Mouse (Mus musculus) hindlimb bud, embryonic 11.5 days (tissue): ENCODE results near the gene Ralbp1.

ENCODE experiments used
- DNase-seq: peaks from one replicate; pipeline ENCODE4 v3.0.0-alpha.2; 2012; ENCODE audit warnings: low read depth, low spot score; ENCODE audit errors: extremely low spot score

The Ralbp1 gene

DNA sequence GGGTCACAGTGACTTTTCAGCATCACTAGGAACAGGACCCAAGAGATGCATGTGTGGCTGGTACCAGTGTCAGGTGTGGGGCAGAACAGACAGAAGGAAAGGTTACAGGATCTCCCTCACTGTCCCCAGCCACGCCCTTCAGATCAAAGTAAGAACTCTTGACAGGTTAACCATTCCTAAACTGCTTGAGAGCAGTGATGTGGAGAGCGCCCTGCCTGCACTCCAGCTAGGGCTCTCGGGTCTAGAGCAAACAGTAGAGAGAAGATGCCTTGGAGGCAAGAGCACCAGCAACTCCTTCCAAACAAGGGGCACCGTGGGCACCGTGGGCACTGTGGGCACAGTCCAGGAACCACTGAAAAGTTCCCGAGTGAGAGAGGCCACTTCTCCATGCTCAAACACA lies 32.3 kb downstream of the Ralbp1 start:
- no peak for DNase-seq

GRCm38 (mm10) chr17:65851749-65852148 lies 33.8 kb downstream of the Ralbp1 start:
- no peak for DNase-seq

DNA sequence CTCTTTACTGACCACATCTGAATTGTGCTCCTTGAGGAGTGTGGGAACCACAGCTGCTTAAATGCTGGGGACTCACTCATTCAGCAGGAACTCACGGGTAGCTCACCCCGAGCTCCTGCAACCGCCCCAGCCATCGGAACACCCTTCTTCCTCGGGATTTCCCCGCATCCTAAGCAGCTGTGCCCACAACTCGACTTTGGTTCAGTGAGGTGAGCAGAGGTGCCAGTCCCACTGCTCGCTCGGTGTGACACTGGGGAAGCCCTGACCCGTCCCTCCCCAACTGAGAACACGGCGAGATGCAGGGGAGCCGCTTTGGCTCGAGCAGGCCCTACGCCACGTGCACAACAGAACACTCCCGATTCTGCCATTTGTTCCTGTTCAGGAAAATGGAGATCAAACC lies 35.1 kb downstream of the Ralbp1 start:
- DNase-seq, result no peak

GRCm38 (mm10) chr17:65847694-65848449 lies 37.7 kb downstream of the Ralbp1 start:
- no peak for DNase-seq

DNA sequence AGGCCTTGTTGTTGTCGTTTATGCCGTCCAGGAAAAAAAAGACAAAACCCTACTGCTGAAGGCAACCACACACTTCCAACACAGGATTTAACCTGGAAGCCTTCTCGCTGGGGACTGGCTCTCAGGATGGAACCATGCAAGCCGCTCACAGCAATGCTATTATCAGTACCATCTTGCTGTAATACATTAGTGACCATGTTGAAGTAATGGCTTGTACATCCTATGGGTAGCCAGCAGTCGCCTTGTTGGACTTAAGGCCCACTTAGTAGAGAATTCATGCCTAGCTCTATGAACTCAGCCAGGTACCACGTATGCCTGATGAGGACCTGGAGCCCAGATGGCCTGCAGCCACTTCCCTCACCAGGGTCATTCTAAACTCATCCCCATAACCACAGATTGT lies 40.2 kb downstream of the Ralbp1 start:
- no peak for DNase-seq

- no peak for DNase-seq
These were observed 42.8 kb downstream of the Ralbp1 start for GRCm38 (mm10) chr17:65842669-65843381.

GRCm38 (mm10) chr17:65839541-65840256 lies 45.9 kb downstream of the Ralbp1 start:
- no peak for DNase-seq

- no peak for DNase-seq
These were observed 48.9 kb downstream of the Ralbp1 start for GRCm38 (mm10) chr17:65836746-65837145.

DNA sequence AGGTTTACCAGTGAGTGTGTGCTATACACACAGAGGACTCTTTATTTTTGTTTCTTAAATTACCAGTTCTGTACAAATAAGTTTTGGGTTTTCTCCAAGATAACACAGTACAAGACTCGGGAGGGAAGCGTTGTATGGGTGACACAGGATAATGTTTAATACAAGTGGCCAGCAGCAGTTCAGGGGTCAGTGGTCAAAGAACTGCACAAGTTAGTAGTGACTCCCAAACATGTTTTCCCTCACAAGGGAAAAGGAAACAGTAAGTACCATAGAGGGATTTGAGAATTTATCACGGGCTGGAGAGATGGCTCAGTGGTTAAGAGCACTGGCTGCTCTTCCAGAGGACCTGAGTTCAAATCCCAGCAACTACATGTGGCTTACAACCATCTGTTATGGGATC lies 51.7 kb downstream of the Ralbp1 start:
- no peak for DNase-seq

DNA sequence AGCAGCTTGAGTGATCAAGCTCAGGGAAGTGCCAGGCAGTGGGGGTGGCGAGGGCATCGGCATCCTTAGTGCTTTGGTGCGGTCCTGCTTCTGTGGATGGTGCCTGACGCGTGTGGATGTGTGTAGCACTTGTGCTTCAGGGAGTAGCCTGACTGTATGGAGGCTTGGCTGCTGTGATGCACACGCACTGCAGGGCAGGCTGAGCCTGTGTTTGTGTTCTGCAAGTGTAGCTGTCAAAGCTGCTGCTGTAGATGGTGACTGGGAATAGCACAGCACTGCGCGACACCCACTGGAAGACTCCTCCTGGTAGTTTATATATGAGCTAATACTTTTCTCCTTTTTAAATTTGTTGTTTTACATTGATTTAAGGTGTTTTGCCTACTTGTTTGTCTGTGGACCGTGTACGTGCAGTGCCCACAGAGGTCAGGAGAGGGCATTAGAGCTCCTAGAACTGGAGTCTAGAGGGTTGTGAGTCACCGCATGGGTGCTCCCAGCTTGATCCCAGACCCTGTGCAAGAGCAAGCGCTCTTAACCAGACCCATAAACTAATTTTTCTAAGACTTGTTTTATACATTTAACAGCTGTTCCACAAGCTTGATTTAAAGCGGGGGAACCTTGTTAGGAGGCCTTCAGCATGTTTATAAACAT lies 55.3 kb downstream of the Ralbp1 start:
- no peak for DNase-seq

GRCm38 (mm10) chr17:65828951-65829350 lies 56.6 kb downstream of the Ralbp1 start:
- no peak for DNase-seq

DNA sequence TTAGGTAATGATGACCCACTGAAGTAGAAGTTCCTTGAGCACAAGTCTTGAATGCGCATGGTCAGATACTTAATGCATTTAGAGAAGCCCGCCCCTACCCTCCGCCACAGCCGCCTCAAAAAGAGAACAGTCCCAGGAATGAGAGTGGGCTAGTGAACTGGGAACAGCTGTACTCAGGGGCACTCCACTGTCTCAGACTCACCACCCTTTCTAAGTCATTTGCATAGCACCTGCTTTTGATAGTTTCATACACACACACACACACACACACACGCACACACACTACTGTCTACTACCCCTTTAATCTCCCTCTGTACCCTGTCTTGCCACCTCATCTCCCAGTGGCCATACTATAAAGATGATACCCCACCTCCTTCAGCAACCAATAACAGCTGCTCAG lies 57.7 kb downstream of the Ralbp1 start:
- DNase-seq, result no peak

GRCm38 (mm10) chr17:65827119-65827840 lies 58.3 kb downstream of the Ralbp1 start:
- DNase-seq, result no peak

- DNase-seq, result no peak
These were observed 59.3 kb downstream of the Ralbp1 start for GRCm38 (mm10) chr17:65826257-65826656.

DNA sequence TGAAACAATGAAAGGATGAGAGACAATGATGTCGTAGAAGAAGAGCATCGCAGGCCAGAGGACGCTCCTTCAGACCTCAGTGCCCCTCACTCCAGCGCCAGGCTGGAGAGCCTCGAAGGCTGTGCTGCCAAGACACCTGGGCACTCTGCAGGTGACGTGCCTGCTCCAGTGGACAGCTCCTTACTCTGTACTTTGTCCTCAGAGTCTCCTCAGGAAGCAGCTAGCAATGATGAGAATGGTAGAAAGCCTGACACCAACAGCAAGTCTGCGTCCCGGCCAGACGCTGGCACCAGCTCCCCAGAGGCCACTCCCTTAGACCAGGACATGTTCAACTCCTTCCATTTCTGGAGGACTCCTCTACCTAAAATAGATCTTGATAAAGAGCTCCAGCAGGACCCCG lies 61.4 kb downstream of the Ralbp1 start:
- no peak for DNase-seq

DNA sequence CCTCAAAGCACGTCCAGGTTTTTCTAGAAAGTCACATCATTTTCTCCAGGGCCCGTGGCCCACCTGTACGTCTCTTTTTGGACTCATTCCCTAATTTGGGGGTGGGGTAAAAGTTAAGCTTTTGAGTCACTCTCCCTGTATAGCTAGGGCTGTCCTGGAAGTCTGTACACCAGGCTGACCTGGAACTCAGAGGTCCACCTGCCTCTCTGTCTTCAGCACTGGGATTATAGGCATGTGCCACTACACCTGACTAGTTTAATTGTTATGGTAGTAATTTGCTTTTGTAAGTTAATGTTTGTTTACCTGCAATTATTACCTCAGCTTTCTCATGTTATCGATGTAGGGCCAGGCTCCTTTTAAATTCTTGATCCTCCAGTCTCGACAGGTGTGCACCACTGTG lies 63.2 kb downstream of the Ralbp1 start:
- no peak for DNase-seq

- DNase-seq, result no peak
These were observed 65.4 kb downstream of the Ralbp1 start for GRCm38 (mm10) chr17:65820197-65820596.

- DNase-seq, result no peak
These were observed 71.8 kb downstream of the Ralbp1 start for GRCm38 (mm10) chr17:65813763-65814162.

- no peak for DNase-seq
These were observed 74.6 kb downstream of the Ralbp1 start for GRCm38 (mm10) chr17:65811032-65811431.

DNA sequence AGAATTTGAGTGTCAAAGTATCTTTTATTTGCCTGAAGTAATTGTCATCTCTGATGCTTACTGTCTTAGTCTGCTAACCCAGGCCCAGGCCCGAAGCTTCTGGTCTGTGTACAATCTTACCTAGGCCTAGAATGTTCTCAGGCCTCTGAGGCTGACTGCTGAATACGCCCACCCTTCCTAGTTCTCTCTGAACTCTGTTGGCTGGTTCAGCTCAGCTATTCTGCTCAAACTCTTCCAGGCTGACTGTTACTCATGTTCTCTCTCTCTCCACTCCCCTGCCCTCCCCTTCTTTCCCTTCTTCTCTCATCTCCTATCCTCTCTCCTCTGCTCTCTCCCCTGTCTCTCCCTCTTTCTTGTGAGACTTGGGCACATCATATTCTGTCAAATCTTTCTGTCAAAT lies 79.2 kb downstream of the Ralbp1 start:
- no peak for DNase-seq

- no peak for DNase-seq
These were observed 79.6 kb downstream of the Ralbp1 start for GRCm38 (mm10) chr17:65805966-65806365.
